Mouse (Mus musculus) heart, adult 2 months (tissue): ENCODE results near the gene Zcchc7.

Experiments used
- CTCF ChIP-seq: fragments of 200-600 bp; IDR thresholded peaks from 2 replicates; pipeline ENCODE4 v1.8.1; 2022; ENCODE audit warnings: antibody characterized with exemption, mild to moderate bottlenecking, moderate library complexity
- EP300 ChIP-seq: fragments of 200-500 bp; IDR thresholded peaks from 2 replicates; pipeline ENCODE4 v1.6.1; 2011; ENCODE audit warnings: low read depth, low read length, control low read depth; ENCODE audit not compliant: insufficient read depth
- POLR2A ChIP-seq: fragments of 200-500 bp; IDR thresholded peaks from 2 replicates; pipeline ENCODE4 v1.6.1; 2011; ENCODE audit warnings: mild to moderate bottlenecking, low read depth, low read length, control low read depth; ENCODE audit not compliant: insufficient read depth

- TF ChIP-seq CTCF (no peak), EP300 (no peak), POLR2A (no peak)
Observed at GRCm38 (mm10) chr4:44965736-44966135, 210.1 kb downstream of the Zcchc7 start.
